Mouse (Mus musculus) adrenal gland, postnatal 4 days (tissue): Measurements from ENCODE around the gene Bend6. TPM values are rescaled to one million over a fixed set of nuclear protein-coding genes. Genes with fewer than 3 reads are reported as not detected.

ENCODE experiments used
- DNase-seq, 2 experiments: peaks; one replicate each; pipeline ENCODE4 v3.0.0; 2021 to 2022; ENCODE audit warnings: low spot score in 2 of 2, mixed read lengths in 2 of 2
- long read RNA-seq, 2 experiments: library from polyadenylated mRNA; stranded (forward); transcript quantifications; one replicate each; pipeline ENCODE4 v2.0.0; 2021
- total RNA-seq, 2 experiments: library from RNA; stranded (reverse); gene quantifications; 2 replicates each; pipeline ENCODE4 v1.2.3; 2021

Bend6 gene
- 1 to 10 TPM; 2.1 to 2.5 TPM for total RNA-seq
- long read RNA-seq, experiment 1, partial matches to known transcripts = 1 of 4 reads
- long read RNA-seq, experiment 1, other reads (novel, unspliced or antisense) = 1 of 4 reads
- long read RNA-seq, experiment 2, partial matches to known transcripts = 0 of 4 reads
- long read RNA-seq, experiment 2, other reads (novel, unspliced or antisense) = 2 of 4 reads

- peak; percentile 10 to 13 for DNase-seq
Observed at GRCm38 (mm10) chr1:33907421-33908190, at the start of gene Bend6. Bend6 (minus strand) TSS chr1:33907816.

- no peak for DNase-seq
Observed at GRCm38 (mm10) chr1:33955626-33956025, 48.0 kb upstream of the Bend6 start.

- DNase-seq = no peak
Observed at GRCm38 (mm10) chr1:33948511-33948910, 40.9 kb upstream of the Bend6 start.

GRCm38 (mm10) chr1:33947838-33948237 is 40.2 kb upstream of the Bend6 start:
- DNase-seq = no peak

GRCm38 (mm10) chr1:33946601-33947395 is 39.2 kb upstream of the Bend6 start:
- no peak for DNase-seq

- no peak for DNase-seq
Observed at GRCm38 (mm10) chr1:33945756-33946155, 38.1 kb upstream of the Bend6 start.

- DNase-seq = peak in 1 of 2 experiments; percentile 26
Observed at GRCm38 (mm10) chr1:33944977-33945750, 37.5 kb upstream of the Bend6 start.

- DNase-seq = no peak
Observed at GRCm38 (mm10) chr1:33943943-33944342, 36.3 kb upstream of the Bend6 start.

GRCm38 (mm10) chr1:33942638-33943037 is 35.0 kb upstream of the Bend6 start:
- no peak for DNase-seq

GRCm38 (mm10) chr1:33940364-33940928 is 32.8 kb upstream of the Bend6 start:
- no peak for DNase-seq

GRCm38 (mm10) chr1:33939828-33940227 is 32.2 kb upstream of the Bend6 start:
- DNase-seq = no peak

- no peak for DNase-seq
Observed at GRCm38 (mm10) chr1:33935946-33936345, 28.3 kb upstream of the Bend6 start.

- no peak for DNase-seq
Observed at GRCm38 (mm10) chr1:33932845-33933499, 25.4 kb upstream of the Bend6 start.

GRCm38 (mm10) chr1:33932196-33932595 is 24.6 kb upstream of the Bend6 start:
- DNase-seq = no peak

- no peak for DNase-seq
Observed at GRCm38 (mm10) chr1:33931791-33932190, 24.2 kb upstream of the Bend6 start.

- no peak for DNase-seq
Observed at GRCm38 (mm10) chr1:33927466-33927865, 19.9 kb upstream of the Bend6 start.

- no peak for DNase-seq
Observed at GRCm38 (mm10) chr1:33925283-33925682, 17.7 kb upstream of the Bend6 start.

GRCm38 (mm10) chr1:33922975-33923374 is 15.4 kb upstream of the Bend6 start:
- DNase-seq = no peak

GRCm38 (mm10) chr1:33916554-33916953 is 8.9 kb upstream of the Bend6 start:
- DNase-seq = no peak

- no peak for DNase-seq
Observed at GRCm38 (mm10) chr1:33911589-33911988, 4.0 kb upstream of the Bend6 start.
